Mouse (Mus musculus) hindbrain, embryonic 11.5 days (tissue): ENCODE results near the gene Top3a. TPM values are rescaled to one million over a fixed set of nuclear protein-coding genes. Genes with fewer than 3 reads are reported as not detected.
"Not testable (repeated sequence)": the region's sequence is repeated elsewhere in the genome, so short reads cannot be mapped to it uniquely, and the experiment has no call there.

Experiments
- ATAC-seq: fragments of 200-750 bp; cut with Nextera tagmentation; 2 replicates; pipeline ENCODE4 v1.8.0; 2017; ENCODE audit warnings: mild to moderate bottlenecking, moderate TSS enrichment, moderate library complexity; ENCODE audit not compliant: low FRiP score
- DNase-seq: peaks from one replicate; pipeline ENCODE4 v3.0.0-alpha.2; 2015; ENCODE audit warnings: low spot score
- H3K27ac ChIP-seq: fragments of 300-500 bp; sonication (generic); 2 replicates; pipeline ENCODE4 v1.5.1; 2014; ENCODE audit warnings: mild to moderate bottlenecking, low read depth, low read length
- H3K27me3 ChIP-seq: fragments of 300-500 bp; sonication (generic); 2 replicates; pipeline ENCODE4 v1.6.1; 2014; ENCODE audit warnings: mild to moderate bottlenecking, low read length, moderate library complexity, mixed read lengths; ENCODE audit not compliant: control insufficient read depth, insufficient read depth
- H3K36me3 ChIP-seq: fragments of 300-500 bp; sonication (generic); 2 replicates; pipeline ENCODE4 v1.6.1; 2014; ENCODE audit warnings: mild to moderate bottlenecking, low read length, moderate library complexity, mixed read lengths; ENCODE audit not compliant: control insufficient read depth, insufficient read depth
- H3K4me1 ChIP-seq: fragments of 300-500 bp; sonication (generic); replicated peaks from 2 replicates; pipeline ENCODE4 v1.6.1; 2014; ENCODE audit warnings: low read length, mixed read lengths; ENCODE audit not compliant: control insufficient read depth, insufficient read depth
- H3K4me2 ChIP-seq: fragments of 300-500 bp; sonication (generic); replicated peaks from 2 replicates; pipeline ENCODE4 v1.6.1; 2014; ENCODE audit warnings: mild to moderate bottlenecking, low read depth, low read length
- H3K4me3 ChIP-seq: fragments of 300-500 bp; sonication (generic); 2 replicates; pipeline ENCODE4 v1.5.1; 2014; ENCODE audit warnings: low read depth, low read length
- H3K9ac ChIP-seq: fragments of 300-500 bp; sonication (generic); 2 replicates; pipeline ENCODE4 v1.6.1; 2014; ENCODE audit warnings: low read depth, low read length
- H3K9me3 ChIP-seq: fragments of 300-500 bp; sonication (generic); 2 replicates; pipeline ENCODE4 v1.6.1; 2016; ENCODE audit warnings: low read length; ENCODE audit not compliant: control insufficient read depth
- WGBS: fragments of 180-500 bp; shearing (Covaris S2); extraction: QIAGEN DNeasy Blood & Tissue Kit; methylation state at CpG from one replicate; pipeline ENCODE4 v1.1.7; 2014; 5-methylcytosine and 5-hydroxymethylcytosine counted together
- polyA plus RNA-seq: library from polyadenylated mRNA; unstranded; fragments of >200 nt; fragmentation: Nextera tagmentation; extraction: Ambion mirVana; gene quantifications from 2 replicates; pipeline ENCODE4 v1.2.1, GENCODE M21; 2014

The Top3a gene
- polyA plus RNA-seq = 13.1 and 15.2 TPM in 2 replicates

GRCm38 (mm10) chr11:60776829-60777740, at the start of gene Top3a, which contains the start of gene Smcr8:
Gene Top3a (minus strand): TSS chr11:60777365.
Gene Smcr8 (plus strand): TSS chr11:60777524.
- peak within 1 kb of the TSS; percentile 55 for H3K27ac ChIP-seq
- H3K9me3 ChIP-seq = no peaks in the 10 kb centered on the region
- DNase-seq (peak; percentile 93), ATAC-seq (peak; percentile 99)
- no peaks in the 10 kb centered on the region for H3K27me3 ChIP-seq
- H3K4me3 ChIP-seq = peak within 1 kb of the TSS; percentile 63
- H3K9ac ChIP-seq = peak within 1 kb of the TSS; percentile 78
- H3K36me3 ChIP-seq = no peaks in the 10 kb centered on the region
- H3K4me2 ChIP-seq = peak within 1 kb of the TSS; percentile 82
- peaks cover 25% of the 10 kb centered on the region for H3K4me1 ChIP-seq
- WGBS = under 1% methylated on average over 62 of the region's 62 CpGs

GRCm38 (mm10) chr11:60826700-60827099, 49.5 kb upstream of the Top3a start:
- ATAC-seq (no peak), DNase-seq (no peak)
- Histone ChIP-seq H3K4me1 (no peaks in the 10 kb centered on the region), H3K9me3 (no peaks in the 10 kb centered on the region), H3K4me2 (no peak overlapping the region), H3K27me3 (no peaks in the 10 kb centered on the region), H3K36me3 (no peaks in the 10 kb centered on the region), H3K9ac (no peak overlapping the region), H3K4me3 (no peak overlapping the region), H3K27ac (no peak overlapping the region)
- WGBS = 63% methylated on average over 1 of the region's 1 CpGs

- Histone ChIP-seq H3K9me3 (no peaks in the 10 kb centered on the region), H3K27me3 (no peaks in the 10 kb centered on the region), H3K4me2 (no peak overlapping the region), H3K36me3 (no peaks in the 10 kb centered on the region), H3K27ac (no peak overlapping the region), H3K4me1 (no peaks in the 10 kb centered on the region), H3K9ac (no peak overlapping the region), H3K4me3 (no peak overlapping the region)
- ATAC-seq (no peak), DNase-seq (no peak)
- WGBS = 83% methylated on average over 3 of the region's 3 CpGs
Measured at GRCm38 (mm10) chr11:60825191-60825590, 48.0 kb upstream of the Top3a start.

GRCm38 (mm10) chr11:60823771-60824170, 46.6 kb upstream of the Top3a start:
- DNase-seq (no peak), ATAC-seq (no peak)
- H3K27ac ChIP-seq = no peak overlapping the region
- no peak overlapping the region for H3K4me2 ChIP-seq
- H3K4me1 ChIP-seq = no peaks in the 10 kb centered on the region
- no peak overlapping the region for H3K4me3 ChIP-seq
- H3K27me3 ChIP-seq = no peaks in the 10 kb centered on the region
- WGBS = 67% methylated on average over 2 of the region's 2 CpGs
- no peaks in the 10 kb centered on the region for H3K36me3 ChIP-seq
- H3K9me3 ChIP-seq = no peaks in the 10 kb centered on the region
- no peak overlapping the region for H3K9ac ChIP-seq

GRCm38 (mm10) chr11:60816398-60816797, 39.2 kb upstream of the Top3a start:
- H3K9ac ChIP-seq = no peak overlapping the region
- H3K4me1 ChIP-seq = no peaks in the 10 kb centered on the region
- H3K9me3 ChIP-seq = no peaks in the 10 kb centered on the region
- ATAC-seq (no peak), DNase-seq (no peak)
- WGBS = 69% methylated on average over 5 of the region's 5 CpGs
- no peak overlapping the region for H3K4me3 ChIP-seq
- H3K4me2 ChIP-seq = no peak overlapping the region
- no peaks in the 10 kb centered on the region for H3K27me3 ChIP-seq
- no peak overlapping the region for H3K27ac ChIP-seq
- no peaks in the 10 kb centered on the region for H3K36me3 ChIP-seq

GRCm38 (mm10) chr11:60811618-60812017, 34.5 kb upstream of the Top3a start, which contains the start of gene Shmt1:
Gene Shmt1 (minus strand): TSS chr11:60811718.
- 33% methylated on average over 6 of the region's 6 CpGs for WGBS
- Histone ChIP-seq H3K9ac (peak within 1 kb of the TSS; percentile 50), H3K4me3 (peak within 1 kb of the TSS; percentile 37), H3K4me2 (peak within 1 kb of the TSS; percentile 82)
- H3K4me1 ChIP-seq, H3K36me3 ChIP-seq, ATAC-seq, H3K9me3 ChIP-seq, H3K27me3 ChIP-seq, H3K27ac ChIP-seq, DNase-seq: not testable (repeated sequence)

- H3K36me3 ChIP-seq = no peaks in the 10 kb centered on the region
- H3K4me1 ChIP-seq = no peaks in the 10 kb centered on the region
- under 1% methylated on average over 28 of the region's 29 CpGs for WGBS
- H3K27me3 ChIP-seq = no peaks in the 10 kb centered on the region
- DNase-seq = peak; percentile 90
- peak; percentile 94 for ATAC-seq
- no peak overlapping the region for H3K27ac ChIP-seq
- H3K4me3 ChIP-seq = peak overlapping the region; percentile 37
- H3K9me3 ChIP-seq = no peaks in the 10 kb centered on the region
- H3K4me2 ChIP-seq = peak overlapping the region; percentile 82
- H3K9ac ChIP-seq = peak overlapping the region; percentile 50
Measured at GRCm38 (mm10) chr11:60811054-60811460, 33.9 kb upstream of the Top3a start.

- Histone ChIP-seq H3K9me3 (no peaks in the 10 kb centered on the region), H3K4me3 (peak overlapping the region; percentile 37), H3K9ac (peak overlapping the region; percentile 50), H3K27ac (no peak overlapping the region), H3K27me3 (no peaks in the 10 kb centered on the region), H3K4me1 (no peaks in the 10 kb centered on the region), H3K36me3 (no peaks in the 10 kb centered on the region), H3K4me2 (peak overlapping the region; percentile 82)
- ATAC-seq = no peak
- no peak for DNase-seq
- 17% methylated on average over 14 of the region's 14 CpGs for WGBS
Measured at GRCm38 (mm10) chr11:60810046-60810965, 33.1 kb upstream of the Top3a start.
